Mouse (Mus musculus) spleen, postnatal 14 days (tissue): ENCODE results near the gene Kcne2.
A peak's percentile ranks its signal among the peaks of the same experiment; 100 is the strongest.

Experiments used
- DNase-seq, 2 experiments: peaks; one replicate each; pipeline ENCODE4 v3.0.0; 2021 to 2022; ENCODE audit warnings: low spot score in 2 of 2

Kcne2 gene

DNA sequence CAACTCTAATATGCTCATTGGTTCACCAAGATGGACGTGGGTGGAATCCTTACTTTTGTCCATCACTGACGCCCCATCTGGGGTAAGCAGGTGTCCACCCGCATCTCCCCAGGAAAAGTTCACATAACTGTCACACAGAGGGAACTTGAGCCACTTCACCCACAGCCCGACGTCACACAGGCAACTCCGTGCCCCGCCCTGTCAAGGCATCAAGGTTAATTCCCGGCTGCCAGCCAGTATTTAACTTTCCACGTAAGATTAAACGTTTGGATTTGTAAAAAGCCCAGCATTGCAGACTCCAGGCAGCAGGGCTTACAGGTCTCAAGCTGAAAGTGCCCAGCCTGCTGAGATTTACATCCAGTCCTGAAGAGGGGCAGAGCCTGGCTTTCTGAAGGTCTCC, at the start of gene Kcne2:
Gene Kcne2 (plus strand): TSS at position 289 of the 400 bp plus-strand sequence.
- no peak for DNase-seq

- DNase-seq: no peak
Measured at GRCm38 (mm10) chr16:92245909-92246308, 46.3 kb upstream of the Kcne2 start.

GRCm38 (mm10) chr16:92246974-92247373, 45.2 kb upstream of the Kcne2 start:
- DNase-seq: no peak

- DNase-seq: no peak
Measured at GRCm38 (mm10) chr16:92247700-92248099, 44.5 kb upstream of the Kcne2 start.

DNA sequence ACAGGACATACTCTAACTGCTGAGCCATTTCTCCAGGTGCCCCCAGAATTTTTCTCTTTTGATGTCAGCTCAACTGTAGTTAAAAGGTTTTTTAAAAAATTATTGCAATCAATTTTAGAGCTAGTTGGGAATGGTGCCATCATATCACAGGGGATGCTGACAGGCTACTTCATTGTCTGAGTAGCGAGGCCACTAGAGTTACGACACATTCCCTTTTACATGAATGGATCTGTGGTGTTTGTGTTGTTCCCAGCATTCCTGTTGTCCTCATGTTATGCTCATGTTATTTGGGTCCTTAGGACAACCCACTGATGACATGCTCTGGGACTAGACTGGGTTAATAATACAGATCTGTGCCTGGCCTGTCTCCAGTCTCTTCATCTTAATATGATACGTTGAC, 42.5 kb upstream of the Kcne2 start:
- DNase-seq: no peak

DNA sequence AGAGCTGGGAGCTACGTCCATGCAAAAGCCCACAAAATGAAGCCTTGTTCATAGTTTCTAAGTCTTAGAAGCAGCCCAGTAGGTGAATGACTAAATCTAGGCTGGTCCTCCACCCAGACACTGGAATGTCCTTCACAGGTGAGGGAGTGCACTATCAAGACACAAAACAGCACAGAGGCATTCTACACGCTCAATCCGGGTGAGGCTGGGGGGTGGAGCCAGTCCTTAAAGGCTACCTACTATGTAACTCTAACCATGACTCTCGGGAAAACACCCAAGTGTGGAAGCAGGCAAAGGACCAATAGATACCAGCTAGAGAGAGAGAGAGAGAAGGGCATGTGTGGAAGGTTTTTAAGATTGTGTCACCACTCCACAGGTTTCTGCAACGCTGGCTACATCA, 41.7 kb upstream of the Kcne2 start:
- no peak for DNase-seq

DNA sequence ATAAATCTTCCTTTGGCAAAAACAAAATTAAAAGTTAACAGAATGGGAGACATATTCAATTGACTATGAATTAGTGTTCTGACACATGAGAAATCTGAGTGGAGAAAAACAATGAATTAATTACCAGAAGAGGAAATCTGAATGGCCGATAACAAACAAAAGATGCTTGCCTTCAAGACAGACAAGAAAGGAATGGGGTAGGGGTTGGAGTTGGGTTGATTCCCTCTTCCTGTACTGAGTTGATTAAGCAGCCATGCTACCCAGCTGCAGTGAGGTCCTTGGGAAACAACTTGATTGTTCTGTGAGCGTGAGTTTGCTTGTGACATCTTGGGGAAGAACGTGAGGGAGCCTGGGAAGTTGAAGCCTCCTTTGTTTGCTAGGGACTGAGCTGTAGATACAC, 37.9 kb upstream of the Kcne2 start:
- no peak for DNase-seq

DNA sequence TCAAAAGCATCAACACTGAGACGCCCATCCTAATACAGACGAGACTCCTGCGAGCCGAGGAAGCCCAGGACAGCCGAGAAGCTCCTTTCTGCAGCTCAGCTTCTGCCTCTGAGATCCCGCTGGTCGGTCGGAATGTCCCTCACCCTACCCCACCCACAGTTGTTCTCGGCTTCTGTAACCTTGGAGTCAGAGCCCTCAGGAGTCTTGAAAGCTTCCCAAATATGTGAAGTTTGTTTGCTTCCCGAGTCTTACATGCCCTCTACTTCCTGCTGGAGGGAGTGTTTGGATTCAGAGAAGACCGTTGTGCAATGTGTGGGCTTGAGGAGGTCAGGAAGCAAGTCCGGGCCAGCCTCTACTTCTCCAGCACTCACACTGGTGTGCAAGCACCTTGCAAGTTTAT, 24.3 kb upstream of the Kcne2 start:
- no peak for DNase-seq

- DNase-seq: no peak
Measured at GRCm38 (mm10) chr16:92274516-92274915, 17.7 kb upstream of the Kcne2 start.

DNA sequence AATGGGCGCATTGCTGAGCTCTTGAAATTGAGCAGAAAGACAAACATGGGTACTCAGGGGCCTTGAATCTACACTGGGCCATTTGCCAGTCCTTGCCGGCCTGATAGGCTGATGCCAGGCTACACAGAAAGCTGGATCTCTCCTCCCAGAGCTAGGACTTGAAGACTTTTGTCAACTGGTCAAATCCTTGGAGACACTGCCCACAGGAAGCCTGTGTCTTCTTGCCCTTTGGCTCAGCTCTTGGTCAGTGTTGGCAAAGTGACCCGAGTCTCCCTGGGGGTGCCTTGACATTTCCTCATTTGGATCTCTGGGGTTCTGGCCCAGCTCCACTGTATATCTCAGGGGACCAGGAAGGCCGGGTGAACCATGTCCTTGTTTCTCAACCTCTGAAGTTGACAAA, 16.7 kb upstream of the Kcne2 start:
- DNase-seq: no peak

DNA sequence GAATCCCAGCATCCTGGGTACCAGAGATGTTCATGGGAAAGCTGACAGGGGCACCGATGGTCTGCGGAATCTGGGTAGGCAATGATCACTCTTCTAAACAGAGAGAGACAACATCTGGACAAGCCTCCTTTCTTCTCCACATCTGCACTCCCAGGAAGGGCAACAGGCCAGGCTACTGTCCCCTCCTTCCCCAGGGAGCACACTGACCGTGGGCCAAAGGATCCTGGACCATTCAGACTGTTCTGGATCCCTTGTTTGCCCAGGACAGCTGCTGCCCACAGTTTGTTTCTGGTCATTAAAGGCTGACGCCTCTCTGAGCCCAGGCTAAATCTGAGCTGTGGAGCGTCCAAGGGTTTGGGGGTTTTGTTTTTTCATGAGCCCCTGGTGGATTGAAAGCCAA, 9.5 kb upstream of the Kcne2 start:
- DNase-seq: no peak

DNA sequence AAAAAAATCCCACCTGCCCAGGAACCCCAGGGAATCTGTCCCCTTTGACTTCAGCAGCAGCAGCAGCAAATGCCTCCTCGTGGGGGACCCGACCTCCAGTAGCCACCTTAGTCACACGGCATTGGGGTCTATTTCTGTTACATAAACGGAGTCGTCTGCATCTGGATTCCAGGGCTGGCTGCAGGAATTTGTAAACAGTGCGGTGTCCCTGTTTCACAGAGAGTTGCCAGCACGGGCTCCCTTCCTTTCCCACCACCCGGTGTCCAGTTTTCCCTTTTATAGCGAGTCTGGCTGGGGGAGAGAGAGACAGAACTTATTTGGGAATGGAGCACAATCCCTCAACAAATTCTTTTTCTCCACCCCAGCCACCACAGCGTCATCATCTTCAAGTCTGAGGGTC, 7.1 kb upstream of the Kcne2 start:
- no peak for DNase-seq

DNA sequence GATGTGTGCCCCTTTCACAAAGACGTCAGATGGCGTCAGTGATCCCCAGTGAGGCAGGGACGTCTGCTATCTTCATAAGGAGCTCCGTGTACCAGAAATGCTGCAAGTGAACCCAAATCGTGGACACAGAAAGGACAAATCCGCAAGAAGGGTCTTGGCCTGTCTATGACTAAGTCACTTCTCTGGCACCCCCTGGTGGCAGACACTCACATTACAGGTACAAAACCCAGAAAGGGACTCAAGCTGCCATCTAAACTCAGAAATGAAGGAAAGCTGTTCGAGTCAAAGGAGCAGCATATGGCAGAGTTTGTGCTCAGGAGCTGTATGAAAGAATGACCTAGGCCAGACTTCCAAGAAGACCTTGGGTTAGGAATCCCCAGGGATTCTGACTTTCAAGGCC, 5.6 kb upstream of the Kcne2 start:
- peak; percentile 32 to 71 for DNase-seq

- DNase-seq: no peak
Measured at GRCm38 (mm10) chr16:92288778-92289177, 3.4 kb upstream of the Kcne2 start.

DNA sequence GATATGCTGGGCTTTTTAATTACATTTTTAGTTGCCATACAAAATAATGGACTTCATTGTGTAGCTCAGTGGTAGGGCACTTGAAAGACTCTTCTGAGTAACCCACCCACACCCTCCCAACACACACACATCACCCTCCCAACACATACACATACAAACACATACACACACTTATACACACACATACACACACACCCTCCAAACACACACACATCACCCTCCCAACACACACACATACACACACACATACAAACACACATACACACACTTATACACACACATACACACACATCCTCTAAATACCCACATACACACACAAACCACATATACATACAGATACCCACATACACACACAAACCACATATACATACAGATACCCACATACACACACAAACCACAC, 2.1 kb upstream of the Kcne2 start:
- no peak for DNase-seq

DNA sequence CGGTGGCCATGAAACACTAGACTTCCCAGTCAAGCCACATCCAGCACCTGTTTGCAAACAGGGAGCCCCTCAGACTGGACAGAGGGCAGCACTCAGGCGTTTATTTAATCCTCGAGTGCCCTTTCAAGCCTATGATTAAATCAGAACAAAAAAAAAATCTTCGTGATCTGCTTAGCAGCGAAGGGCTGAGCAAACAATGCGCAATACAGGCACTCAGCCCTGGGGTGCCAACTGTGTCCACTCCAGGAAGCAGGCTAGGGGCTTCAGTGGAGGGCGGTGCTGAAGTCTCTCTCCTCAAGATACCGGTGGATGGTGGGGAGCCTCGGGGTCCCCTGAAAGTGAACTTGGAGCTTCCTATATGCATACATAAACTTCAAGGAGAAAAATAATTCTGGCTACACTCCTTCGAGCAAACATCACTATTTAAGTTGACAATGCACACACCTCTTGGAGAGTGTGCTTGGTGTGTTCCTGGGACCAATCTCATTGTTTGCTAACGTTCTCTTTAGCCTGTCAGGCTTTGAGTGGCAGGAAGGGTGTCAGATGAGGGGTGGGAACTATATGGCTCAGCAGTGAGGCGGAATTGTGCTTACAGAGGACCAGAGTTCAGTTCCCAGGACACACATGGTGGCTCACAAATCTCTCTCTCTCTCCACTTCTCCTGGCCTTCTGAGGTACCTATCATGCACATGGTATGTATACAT, 2.2 kb downstream of the Kcne2 start:
- no peak for DNase-seq

- DNase-seq: no peak
Measured at GRCm38 (mm10) chr16:92295328-92295727, 3.1 kb downstream of the Kcne2 start.

GRCm38 (mm10) chr16:92300649-92301411, 8.6 kb downstream of the Kcne2 start, which contains the start of gene Smim11:
Gene Smim11 (plus strand): TSS chr16:92301286.
- DNase-seq: peak; percentile 79 to 89

- no peak for DNase-seq
Measured at GRCm38 (mm10) chr16:92301412-92301806, 9.2 kb downstream of the Kcne2 start.

DNA sequence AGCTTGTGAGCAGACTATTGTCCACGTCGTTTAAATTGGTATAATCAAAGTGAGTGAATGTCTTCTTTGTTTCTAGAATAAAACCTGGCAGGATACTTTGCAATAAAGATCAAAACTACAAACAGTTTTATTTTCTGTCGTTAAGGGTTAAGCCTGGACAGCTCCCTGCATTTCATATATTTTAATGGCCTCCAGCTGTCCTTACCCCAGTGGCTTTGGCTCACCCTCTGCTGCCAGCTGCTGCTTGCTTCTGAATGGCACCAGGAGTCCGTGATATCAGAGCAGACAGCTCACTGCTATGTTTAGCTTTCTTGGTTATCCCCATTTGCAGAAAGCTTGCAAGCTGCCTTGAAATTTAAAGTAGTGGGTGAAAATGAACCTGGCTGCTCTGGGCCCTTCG, 9.8 kb downstream of the Kcne2 start:
- no peak for DNase-seq

GRCm38 (mm10) chr16:92302506-92302905, 10.3 kb downstream of the Kcne2 start:
- DNase-seq: no peak

DNA sequence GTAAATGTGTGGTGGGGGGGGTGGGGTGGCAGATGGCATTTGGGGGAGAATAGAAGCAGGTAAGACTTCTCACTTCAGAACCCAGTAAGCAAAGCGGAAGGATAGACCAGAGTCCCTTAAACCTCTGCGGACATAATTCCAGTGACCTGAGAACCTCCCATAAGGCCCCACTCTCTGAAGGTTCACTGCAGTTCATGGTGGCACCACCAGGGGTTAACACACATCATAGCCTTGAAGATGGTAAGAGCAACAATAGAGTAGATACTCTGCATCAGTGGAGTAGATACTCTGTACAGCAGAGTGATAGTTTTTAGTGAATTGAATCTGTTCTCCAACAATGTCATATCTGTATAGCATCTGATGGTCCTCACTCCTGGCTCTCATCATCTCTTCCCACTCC, 13.3 kb downstream of the Kcne2 start:
- no peak for DNase-seq

DNA sequence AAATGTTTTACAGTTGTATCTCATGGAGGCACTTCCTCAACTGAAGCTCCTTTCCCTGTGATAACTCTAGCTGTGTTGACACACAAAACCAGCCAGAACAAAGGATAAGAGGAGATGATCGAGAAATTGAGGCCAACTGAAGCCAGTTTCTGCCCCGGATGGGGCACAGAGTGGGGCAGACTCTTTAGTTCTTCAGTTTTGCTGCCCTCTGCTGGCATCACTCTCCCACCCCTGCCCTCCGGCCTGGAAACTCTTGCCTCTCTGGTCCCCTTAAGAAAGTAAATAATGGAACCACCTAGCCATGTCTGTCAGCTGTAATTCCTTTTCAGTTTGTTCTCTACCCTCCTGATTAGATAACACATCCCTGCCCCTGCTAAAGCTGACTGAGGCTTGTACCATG, 15.8 kb downstream of the Kcne2 start:
- no peak for DNase-seq
